Mouse (Mus musculus): ENCODE data around the gene Zfp282.

Gene Zfp282

DNA sequence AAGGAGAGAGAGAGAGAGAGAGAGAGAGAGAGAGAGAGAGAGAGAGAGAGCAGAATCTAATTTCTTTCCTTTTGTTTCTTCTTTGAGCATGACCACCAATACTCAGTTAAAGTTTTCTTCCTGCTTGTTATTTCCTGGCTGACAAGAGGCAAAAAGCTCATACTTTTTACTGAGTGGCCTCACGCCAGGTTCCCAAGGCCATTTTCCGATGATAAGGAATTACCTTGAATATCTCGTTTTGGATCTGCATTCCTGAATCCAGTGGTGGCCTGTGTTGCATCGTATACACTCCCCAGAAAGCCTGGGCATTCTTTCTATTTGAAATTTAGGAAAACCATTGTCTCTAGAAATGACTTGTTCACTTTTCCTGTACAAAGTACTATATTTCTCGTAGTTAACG lies 22.4 kb downstream of the Zfp282 start:
- DNase-seq (ENCODE audit: extremely low spot score, low spot score) = no peak

DNA sequence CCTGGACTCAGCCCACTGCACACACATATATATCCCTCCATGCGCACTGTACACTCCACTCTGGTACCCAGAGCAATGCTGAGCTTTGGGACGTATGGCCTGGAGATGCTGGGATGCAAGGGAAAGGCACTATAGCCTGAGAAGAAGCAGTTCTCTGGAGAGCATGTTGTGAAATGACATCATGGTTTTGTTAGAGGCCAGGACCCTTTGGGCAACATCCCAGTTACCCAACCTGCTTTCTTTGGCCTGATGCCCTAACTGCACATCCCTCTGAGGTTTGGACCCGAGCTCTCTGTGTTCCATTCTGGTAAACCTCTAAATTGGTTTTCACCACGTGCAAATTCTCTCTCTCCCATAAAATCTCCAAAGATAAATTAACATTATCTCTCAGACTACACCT lies 26.6 kb downstream of the Zfp282 start:
- no peak for DNase-seq (ENCODE audit: extremely low spot score, low spot score)

DNA sequence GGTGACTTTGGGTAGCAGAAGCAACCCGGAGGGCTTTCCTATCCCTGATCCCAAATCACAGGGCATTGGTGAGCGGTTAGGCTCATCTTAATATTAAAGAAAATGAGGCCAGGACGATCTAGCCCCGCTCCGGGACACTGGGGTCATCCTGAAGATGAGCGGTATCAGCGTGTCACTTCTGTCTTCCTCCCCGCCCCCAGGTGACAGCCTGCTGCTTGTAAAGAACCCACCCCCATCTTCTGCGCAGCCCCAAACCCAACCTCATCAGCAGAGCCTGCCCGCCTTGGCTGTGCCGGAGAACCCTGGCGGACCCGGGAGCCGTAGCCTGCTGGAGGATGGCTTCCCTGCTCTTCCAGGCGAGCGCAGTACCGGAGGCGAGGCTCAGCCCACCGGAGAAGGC lies 27.4 kb downstream of the Zfp282 start:
- no peak for DNase-seq (ENCODE audit: extremely low spot score, low spot score)

DNA sequence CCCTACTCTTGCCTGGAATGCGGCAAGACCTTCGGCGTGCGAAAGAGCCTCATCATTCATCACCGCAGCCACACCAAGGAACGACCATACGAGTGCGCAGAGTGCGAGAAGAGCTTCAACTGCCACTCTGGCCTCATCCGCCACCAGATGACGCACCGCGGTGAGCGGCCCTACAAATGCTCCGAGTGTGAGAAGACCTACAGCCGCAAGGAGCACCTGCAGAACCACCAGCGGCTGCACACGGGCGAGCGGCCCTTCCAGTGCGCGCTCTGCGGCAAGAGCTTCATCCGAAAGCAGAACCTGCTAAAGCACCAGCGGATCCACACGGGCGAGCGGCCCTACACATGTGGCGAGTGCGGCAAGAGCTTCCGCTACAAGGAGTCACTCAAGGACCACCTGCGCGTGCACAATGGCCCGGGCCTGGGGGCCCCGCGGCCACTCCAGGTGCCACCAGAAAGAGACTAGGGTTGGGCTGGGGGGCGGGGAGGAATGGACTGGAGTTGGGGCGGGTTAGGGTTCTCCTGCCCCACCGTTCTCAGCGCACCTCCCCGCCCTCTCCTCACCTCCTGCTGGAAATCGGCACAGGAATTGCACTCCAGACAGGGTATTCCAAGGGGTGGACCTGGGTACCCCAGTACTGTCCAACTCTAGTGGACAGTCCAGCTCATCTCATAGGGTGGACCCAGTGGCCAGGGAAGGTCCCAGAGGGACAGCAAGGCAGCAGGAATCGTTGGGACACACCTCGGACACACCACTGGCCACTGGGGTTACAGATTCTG lies 28.1 kb downstream of the Zfp282 start:
- peak; percentile 31 for DNase-seq (ENCODE audit: extremely low spot score, low spot score)

DNA sequence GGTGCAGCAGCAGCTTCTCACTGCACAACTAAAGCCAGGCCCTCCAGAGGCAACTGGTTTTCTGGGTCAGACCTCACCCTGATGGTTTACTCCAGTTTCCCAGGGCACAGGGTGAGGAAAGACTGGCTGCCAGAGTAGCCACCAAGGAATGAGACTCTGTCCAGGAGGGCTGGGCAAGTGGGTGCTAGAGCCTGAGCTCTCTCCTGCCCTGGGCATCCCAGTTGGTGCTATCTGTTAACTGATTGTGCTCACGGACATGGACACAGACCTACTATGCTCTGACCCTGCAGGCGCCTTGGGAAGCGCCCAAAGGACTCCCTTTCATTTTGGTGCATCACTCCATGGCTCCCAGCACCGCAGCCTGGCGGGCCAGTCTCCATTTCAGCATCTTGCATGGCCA lies 29.3 kb downstream of the Zfp282 start:
- no peak for DNase-seq (ENCODE audit: extremely low spot score, low spot score)

DNA sequence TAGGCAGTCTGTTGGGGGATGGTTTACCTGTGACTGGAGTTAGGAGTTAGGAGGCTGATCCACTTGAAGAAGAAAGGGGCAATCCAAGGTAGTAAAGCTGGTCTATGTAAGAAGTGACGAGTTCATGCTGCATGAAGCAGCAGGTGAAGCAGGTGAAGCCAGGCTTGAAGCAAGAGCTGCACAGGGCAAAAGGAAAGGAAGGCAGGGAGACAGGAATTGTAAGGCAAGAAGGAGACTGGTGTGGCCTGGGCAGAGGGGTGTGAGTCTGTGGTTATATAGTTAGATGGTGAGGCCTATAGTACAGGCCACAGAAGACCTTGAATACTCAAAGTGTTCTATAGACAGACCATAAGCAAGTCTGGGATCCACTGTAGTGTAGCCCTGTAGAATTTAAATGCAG lies 32.0 kb downstream of the Zfp282 start:
- DNase-seq (ENCODE audit: extremely low spot score, low spot score) = no peak

DNA sequence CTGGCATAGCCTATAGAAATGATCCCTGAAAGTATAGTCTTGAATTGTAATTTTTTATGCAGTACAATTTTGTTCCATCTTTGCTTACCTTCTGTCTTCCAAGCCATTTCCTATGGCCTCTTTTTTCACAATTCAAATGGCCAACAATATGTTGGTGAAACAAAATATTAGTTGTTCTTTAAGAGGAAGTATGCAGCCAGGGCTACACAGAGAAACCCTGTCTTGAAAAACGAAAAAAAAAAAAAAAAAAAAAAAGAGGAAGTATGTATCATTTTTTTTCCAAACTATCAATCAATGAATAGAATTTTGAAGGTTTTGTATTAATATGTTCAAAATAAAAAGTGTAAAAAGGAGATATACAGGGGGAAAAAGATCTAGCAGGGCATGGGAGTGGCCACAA lies 34.6 kb downstream of the Zfp282 start:
- no peak for DNase-seq (ENCODE audit: extremely low spot score, low spot score)

DNA sequence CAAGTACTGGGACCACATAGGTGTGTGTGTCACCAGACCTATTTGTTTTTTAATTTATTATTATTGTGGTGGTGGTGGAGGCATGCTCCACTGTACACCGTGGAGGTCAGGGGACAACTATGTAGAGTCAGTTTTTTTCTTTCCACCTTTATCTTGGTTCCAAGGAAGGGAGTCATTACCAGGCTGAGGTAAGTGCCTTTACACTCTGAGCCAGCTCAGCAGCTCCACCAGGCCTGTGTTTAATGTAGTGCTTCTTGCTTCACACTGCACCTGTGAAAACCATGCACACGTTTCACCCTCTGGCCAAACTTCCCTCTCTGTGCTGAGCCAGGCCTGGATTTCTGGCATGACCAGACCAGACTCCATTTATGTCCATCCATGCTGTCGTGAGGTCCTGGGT lies 36.0 kb downstream of the Zfp282 start:
- DNase-seq (ENCODE audit: extremely low spot score, low spot score) = no peak

DNA sequence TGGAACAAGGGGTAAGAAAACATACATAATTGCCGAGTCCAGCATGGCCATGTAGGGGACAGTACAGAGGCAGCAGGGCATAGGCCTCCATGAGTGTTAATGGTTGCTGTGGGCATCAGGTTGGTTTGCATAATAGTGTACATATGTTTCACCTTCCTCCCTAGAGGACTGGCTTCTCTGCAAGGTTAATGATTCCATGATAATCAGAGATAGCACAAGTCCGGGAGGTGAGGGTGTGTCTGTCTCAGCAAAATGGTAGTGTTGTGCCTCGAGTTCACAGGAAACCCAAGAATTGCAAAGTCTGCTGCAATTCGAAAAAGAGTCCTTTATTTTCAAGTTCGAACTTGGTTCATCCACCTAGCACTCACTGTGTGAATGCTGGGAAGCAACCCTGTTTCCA lies 40.0 kb downstream of the Zfp282 start:
- no peak for DNase-seq (ENCODE audit: extremely low spot score, low spot score)

DNA sequence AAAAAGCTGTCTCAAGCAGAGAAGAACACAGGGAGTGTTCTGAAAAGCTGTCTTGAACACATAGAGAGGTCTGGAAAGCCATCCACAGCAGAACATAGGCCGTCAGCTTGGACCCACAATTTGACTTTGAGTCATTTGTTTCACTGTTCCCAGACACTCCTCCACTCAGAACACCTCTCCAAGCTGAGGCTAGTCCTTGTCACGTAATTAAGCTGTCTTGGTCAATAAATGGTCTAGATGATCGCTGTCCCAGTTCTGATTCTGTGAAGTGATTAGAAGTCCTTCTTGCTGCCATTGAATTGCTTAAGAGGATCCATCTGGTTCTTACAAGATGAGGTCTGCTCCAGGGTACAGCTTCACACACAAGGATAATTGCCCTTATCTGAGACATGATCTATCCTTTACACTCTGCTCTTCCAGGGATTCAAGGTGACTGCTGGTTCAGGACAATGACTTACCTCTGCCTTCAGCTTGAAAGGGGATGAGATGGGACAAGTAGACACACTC lies 41.8 kb downstream of the Zfp282 start:
- DNase-seq (ENCODE audit: extremely low spot score, low spot score) = no peak

DNA sequence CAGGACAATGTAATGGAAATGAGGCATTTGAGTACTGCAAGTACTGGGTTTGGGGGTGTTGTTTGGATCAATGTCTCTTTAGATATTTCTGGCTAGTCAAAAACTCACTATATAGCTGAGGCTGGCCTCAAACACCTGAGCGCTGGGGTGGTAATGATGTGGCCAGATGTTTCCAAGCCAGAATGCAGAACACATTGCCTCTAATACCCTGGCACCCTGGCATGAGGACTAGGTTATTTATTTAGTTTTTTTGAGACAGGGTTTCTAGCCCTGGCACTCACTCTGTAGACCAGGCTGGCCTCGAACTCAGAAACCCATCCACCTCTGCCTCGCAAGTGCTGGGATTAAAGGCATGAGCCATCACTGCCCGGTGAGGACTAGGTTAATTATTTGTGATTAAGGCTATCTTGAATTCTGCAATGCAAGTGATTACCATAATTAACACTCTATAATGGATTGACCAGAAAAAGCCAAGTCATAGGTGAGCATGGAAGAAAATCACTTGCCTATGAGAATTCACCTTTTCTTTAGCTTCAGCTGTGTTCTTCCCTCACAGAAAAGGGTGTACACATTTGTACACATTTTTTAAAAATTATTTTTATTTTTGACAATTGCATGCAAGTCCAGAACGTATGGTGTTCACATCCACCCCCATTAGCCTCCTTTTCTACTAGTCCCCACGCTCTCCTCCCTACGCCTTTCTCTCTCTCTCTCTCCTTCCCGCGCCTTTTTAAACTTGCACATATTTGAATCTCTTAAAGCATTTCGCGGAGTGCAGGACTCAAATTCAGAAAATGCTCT lies 42.8 kb downstream of the Zfp282 start:
- no peak for DNase-seq (ENCODE audit: extremely low spot score, low spot score)

DNA sequence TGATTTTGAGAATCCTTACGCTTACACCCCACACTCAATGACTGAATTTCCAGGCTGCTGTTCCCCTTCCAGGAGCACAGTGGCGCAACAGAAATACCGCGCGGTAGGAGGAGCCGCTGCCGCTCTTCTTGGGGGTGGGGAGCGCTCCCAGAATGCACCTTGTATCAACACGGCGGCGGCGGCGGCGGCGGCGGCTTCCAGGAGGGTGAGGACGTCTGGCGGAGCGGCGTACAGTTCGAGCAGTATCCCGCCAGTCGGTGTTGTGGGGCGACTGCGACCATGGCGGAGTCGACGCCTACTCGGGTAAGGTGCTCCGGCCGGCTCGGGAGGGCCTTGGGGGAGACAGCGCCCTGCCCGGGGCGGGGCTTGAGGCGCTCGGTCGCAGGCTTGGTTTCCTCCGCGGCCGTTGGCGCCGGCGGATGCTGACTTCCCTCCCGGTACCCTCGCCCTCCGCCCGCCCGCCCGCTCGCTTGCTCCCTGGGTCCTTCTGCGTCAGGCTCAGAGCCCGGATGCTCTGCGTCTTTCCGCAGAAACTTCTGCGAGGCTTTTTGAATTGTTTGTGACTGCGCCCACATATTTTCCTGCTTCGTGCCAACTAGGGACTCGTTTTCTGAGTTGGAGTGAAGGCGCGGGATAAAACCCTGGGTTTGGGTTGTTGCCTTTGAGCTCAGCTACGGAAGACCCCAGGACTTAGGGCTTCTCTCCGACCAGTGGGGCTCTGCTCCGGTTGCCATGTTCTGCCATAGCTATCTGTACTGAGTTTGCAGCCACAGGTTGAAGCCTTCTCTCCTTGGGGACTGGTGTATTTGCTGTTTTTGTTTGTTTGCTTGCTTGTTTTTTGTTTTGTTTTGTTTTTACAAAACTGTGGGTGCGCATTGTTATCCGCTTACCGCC lies 43.7 kb downstream of the Zfp282 start, which contains the start of gene Zfp212:
Gene Zfp212, plus strand, starts transcription at position 30 of the 894 bp plus-strand sequence.
- DNase-seq (ENCODE audit: extremely low spot score, low spot score) = peak; percentile 93

DNA sequence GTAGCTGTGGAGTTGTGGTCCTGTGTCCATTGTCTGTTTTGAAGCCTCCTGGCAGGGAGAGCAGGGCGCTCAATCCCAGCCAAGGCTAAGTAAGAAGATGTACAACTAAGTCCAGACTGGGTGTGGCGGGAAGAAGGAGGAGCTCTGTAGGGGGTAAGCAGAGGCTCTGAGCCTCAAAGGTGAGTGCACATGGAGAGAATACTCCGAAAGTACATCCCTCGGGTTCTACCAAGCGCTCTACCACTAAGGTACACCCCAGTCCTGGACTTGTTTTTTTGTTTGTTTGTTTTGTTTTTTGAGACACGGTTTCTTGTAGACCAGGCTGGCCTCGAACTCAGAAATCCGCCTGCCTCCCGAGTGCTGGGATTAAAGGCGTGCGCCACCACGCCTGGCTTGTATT lies 65.5 kb downstream of the Zfp282 start:
- peak; percentile 28 for DNase-seq (ENCODE audit: extremely low spot score, low spot score)

DNA sequence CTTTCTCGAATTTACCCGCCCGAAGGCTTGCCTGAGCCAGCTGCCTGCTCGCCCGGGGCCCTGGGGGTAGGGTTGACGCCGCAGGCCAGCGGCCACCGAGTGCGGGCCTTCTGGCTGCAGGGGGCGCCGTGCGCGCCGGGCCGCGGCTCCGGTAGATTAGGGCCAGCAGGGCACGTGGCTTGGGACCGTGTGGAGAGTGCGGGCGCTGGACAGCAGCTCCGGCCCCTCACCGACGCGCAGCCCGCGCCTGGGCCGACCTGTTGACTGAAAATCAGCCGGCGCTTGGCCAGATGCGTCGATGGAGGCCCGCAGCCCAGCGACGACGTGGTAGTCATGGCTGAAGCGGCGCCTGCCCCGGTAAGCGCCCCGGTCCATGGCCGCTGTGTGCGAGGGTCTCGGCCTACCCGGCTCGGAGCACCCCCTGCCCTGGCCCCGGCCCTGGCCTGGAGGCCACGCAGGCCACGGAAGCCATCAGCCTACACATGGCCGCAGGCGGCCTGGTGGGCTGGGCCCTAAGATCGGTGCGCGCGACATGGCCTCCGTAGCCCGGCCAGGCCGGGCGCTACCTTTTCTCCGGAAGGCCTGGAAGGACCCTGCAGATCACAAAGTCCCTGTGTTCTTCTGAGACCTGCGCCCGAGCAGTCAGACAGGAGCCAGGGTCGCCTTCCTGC lies 66.2 kb downstream of the Zfp282 start:
- peak; percentile 84 for DNase-seq (ENCODE audit: extremely low spot score, low spot score)

DNA sequence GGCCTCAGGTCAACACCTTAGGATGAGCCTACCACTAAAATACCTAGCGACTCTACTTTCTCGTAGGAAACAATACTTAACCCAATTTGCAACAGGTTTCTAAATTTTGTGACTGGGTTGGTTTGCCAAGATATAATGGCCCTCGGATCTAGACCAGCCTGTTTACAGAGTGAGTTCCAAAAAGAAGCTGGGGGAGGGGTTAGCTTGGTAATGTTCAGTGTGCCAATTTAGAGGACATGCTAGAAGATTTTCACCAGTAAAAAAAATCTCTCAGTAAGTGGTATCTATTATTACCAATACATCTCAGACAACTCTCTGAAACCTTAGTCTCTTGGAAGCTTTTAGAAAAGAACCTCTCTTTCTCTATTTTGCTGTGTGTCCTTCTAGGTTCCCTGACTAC lies 66.7 kb downstream of the Zfp282 start:
- no peak for DNase-seq (ENCODE audit: extremely low spot score, low spot score)

DNA sequence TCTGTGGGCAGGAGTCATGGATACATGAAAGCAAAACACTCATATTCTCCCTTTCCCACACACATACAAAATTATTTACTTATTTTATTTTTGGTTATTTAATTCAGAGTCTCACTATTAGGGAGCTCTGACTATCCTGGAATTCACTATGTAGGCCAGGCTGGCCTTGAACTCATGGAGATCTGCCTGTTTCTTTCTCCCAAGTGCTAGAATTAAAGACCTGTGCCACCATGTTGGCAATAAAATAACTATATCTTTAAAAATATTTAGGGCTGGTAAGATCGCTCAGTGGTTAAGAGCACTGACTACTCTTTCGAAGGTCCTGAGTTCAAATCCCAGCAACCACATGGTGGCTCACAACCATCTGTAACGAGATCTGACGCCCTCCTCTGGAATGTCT lies 70.4 kb downstream of the Zfp282 start:
- no peak for DNase-seq (ENCODE audit: extremely low spot score, low spot score)

DNA sequence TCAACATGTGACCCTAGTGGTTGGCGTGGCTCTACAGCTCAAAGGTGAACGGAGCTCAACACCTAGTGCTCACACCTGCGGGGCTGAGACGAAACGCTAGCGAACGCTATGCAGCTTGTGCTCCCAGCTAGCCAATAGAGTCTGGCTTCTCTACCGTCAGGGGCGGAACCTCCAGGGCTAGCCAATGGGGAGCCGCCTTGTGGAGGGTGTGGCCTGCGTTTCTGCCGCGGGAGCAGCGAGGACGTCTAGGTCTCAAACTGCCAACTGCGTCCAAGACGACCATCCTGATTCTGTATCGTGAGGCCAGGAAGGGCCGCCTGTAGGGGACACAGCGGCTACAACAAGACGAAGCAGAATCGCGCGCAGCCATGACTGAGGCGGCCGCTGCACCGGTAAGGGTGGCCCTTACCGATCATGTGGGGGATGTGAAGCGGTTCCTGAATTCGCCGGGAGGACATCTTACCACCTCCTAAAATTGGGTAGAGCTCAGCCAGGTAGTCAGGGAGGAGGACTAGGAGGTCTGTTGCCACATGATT lies 76.3 kb downstream of the Zfp282 start, which contains the start of gene Zfp956:
Gene Zfp956, plus strand, starts transcription at position 200 of the 536 bp plus-strand sequence.
- DNase-seq (ENCODE audit: extremely low spot score, low spot score) = peak; percentile 89

DNA sequence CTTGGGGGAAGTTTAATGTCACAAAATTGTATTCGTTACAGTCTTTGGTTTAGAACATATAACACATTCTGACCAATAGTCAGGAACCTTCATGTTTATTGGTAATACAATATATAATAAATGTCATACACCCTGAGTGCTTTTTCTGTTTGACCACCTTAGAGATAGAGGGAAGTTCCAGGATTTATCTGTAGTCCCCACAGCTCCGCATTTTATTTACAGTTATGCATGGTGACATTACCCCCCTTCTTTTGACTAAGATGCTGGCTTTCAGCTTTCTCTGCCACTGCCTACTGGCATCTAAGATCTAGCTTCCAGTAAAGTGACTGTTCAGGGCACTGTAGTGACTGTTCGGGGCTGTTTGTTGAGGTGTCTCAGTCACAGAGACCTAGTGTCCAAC lies 77.4 kb downstream of the Zfp282 start:
- DNase-seq (ENCODE audit: extremely low spot score, low spot score) = no peak

DNA sequence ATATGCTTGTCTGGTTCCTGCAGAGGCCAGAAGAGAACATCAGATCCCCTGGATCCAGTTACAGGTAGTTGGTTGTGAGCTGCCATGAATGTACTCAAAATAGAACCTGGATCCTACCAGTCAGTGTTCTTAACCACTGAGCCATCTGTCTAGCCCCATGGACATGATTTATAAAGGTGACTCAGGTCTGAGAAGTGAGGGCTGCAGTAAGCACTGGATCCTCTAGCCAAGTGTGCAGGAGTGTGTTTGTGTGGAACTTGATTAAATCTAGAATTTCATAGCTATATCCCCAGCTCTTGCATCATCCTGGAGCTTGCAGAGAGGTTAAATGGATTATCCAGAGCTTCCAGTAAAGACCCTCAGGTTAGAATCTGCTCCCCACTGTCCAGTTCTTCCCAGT lies 80.8 kb downstream of the Zfp282 start:
- no peak for DNase-seq (ENCODE audit: extremely low spot score, low spot score)
